Mouse (Mus musculus) G1E (cell line): ENCODE measurements around the gene Noc2l. TPM values are rescaled to one million over a fixed set of nuclear protein-coding genes. Genes with fewer than 3 reads are reported as not detected.

Experiments
- ATAC-seq: 2 replicates; pipeline ENCODE4 v1.8.0; 2016; ENCODE audit warnings: mild to moderate bottlenecking; ENCODE audit not compliant: insufficient number of reproducible peaks, poor library complexity, low FRiP score, severe bottlenecking; ENCODE audit errors: extremely low read depth
- DNase-seq: peaks from one replicate; pipeline ENCODE4 v3.0.0; 2012; ENCODE audit warnings: low spot score
- H3K27me3 ChIP-seq: 2 replicates; pipeline ENCODE4 v1.6.1; 2012; ENCODE audit warnings: mild to moderate bottlenecking, low read length, inconsistent platforms; ENCODE audit not compliant: insufficient read depth
- H3K36me3 ChIP-seq: replicated peaks from 2 replicates; pipeline ENCODE3; 2012; ENCODE audit warnings: mild to moderate bottlenecking, inconsistent platforms
- H3K4me1 ChIP-seq: 2 replicates; pipeline ENCODE4 v1.6.1; 2012; ENCODE audit warnings: low read depth, low read length, inconsistent platforms, mixed read lengths; ENCODE audit not compliant: insufficient read depth
- H3K4me3 ChIP-seq: 2 replicates; pipeline ENCODE4 v1.5.1; 2012; ENCODE audit warnings: low read depth, mild to moderate bottlenecking, inconsistent platforms, low read length, moderate library complexity, mixed read lengths
- H3K9me3 ChIP-seq: replicated peaks from 2 replicates; pipeline ENCODE4 v1.6.1; 2012; ENCODE audit warnings: inconsistent platforms
- CTCF ChIP-seq: IDR thresholded peaks from 2 replicates; pipeline ENCODE4 v1.5.1; 2012; ENCODE audit warnings: low read depth, low read length, inconsistent platforms, mixed read lengths
- GATA1 ChIP-seq: IDR thresholded peaks from 2 replicates; pipeline ENCODE4 v1.6.1; 2012; ENCODE audit warnings: borderline replicate concordance, low read length, inconsistent platforms, mixed read lengths
- GATA2 ChIP-seq: IDR thresholded peaks from 2 replicates; pipeline ENCODE4 v1.6.1; 2012; ENCODE audit warnings: low read depth, low read length, inconsistent platforms, borderline replicate concordance
- POLR2AphosphoS5 ChIP-seq: IDR thresholded peaks from 2 replicates; pipeline ENCODE4 v1.6.1; 2012; ENCODE audit warnings: low read depth, low read length, inconsistent platforms; ENCODE audit not compliant: insufficient replicate concordance
- TAL1 ChIP-seq: conservative IDR thresholded peaks from 2 replicates; pipeline ENCODE4 v1.6.1; 2012; ENCODE audit warnings: low read depth, low read length, inconsistent platforms, mixed read lengths
- polyA plus RNA-seq: library from polyadenylated mRNA; stranded (reverse); fragments of >175 nt; gene quantifications from 2 replicates; pipeline ENCODE4 v1.2.3, GENCODE M21; 2012
- total RNA-seq, 2 experiments: library from RNA; stranded (forward) in 1 of 2; stranded (reverse) in 1 of 2; fragments of 200-1000 nt in 1 of 2; fragments of >200 nt in 1 of 2; fragmentation: Nextera tagmentation in 1 of 2; gene quantifications; 2 replicates each; pipeline ENCODE4 v1.2.3; 2014 to 2017

The Noc2l gene
- total and polyA plus RNA-seq, 3 experiments, result 73.7 to 131 (median 102) TPM

- Histone ChIP-seq H3K9me3 (no peaks in the 10 kb centered on the region), H3K4me3 (no peak overlapping the region), H3K27me3 (peaks cover 39% of the 10 kb centered on the region), H3K4me1 (peaks cover 13% of the 10 kb centered on the region), H3K36me3 (no peaks in the 10 kb centered on the region)
- TF ChIP-seq GATA1 (no peak), CTCF (no peak), POLR2AphosphoS5 (no peak), GATA2 (no peak), TAL1 (no peak)
- ATAC-seq (no peak), DNase-seq (no peak)
These were observed 33.3 kb upstream of the Noc2l start for GRCm38 (mm10) chr4:156202462-156202893.

GRCm38 (mm10) chr4:156203001-156203412 is 32.8 kb upstream of the Noc2l start, which contains the start of gene AW011738:
AW011738 (plus strand) TSS chr4:156203304.
- no peak for ATAC-seq
- no peaks in the 10 kb centered on the region for H3K36me3 ChIP-seq
- peaks cover 35% of the 10 kb centered on the region for H3K27me3 ChIP-seq
- TF ChIP-seq TAL1, result no peak
- no peak for TF ChIP-seq GATA1
- no peak for TF ChIP-seq GATA2
- no peak for TF ChIP-seq POLR2AphosphoS5
- no peak for TF ChIP-seq CTCF
- H3K9me3 ChIP-seq, result no peaks in the 10 kb centered on the region
- no peak for DNase-seq
- H3K4me3 ChIP-seq, result no peak within 1 kb of the TSS; the same call in 1 of the 2 replicates
- H3K4me1 ChIP-seq, result peaks cover 9% of the 10 kb centered on the region

DNA sequence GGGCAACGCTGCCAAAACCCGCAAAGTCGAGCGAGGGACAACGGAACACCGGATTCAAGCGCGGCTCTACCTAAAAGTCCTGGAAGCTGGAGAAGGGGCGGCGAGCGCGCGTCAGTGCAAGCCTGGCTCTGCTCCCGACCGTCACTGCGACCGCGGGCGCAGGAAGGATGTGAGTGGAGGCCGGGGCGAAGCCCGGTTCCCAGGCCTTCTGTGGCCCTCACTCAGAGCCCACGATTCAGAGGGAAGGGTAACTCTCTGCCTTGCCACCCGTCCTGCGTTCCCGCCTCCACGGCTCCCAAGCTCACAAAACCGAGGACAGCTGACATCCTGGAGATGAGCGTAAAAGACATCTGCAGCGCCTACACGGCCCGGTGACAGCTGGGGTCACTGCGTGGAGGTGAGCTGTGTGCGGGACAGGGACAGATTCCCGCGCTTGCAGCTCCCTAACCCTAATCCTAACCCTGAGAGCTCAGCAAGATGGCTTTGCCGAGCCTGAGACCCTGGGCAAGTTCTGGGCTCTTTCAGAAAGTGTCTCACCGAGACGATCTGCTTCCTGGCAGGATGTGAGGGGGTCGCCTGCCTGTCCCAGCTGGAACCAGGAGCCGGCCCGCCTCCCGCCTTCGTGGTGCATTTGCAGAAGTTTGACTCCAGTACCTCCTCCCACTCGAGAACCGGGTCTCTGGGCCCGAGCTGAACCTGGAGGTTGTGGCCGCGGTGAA is 32.2 kb upstream of the Noc2l start:
- TF ChIP-seq POLR2AphosphoS5 (no peak), GATA1 (no peak), CTCF (no peak), TAL1 (no peak), GATA2 (no peak)
- H3K4me1 ChIP-seq, result peaks cover 8% of the 10 kb centered on the region
- DNase-seq, result no peak

GRCm38 (mm10) chr4:156208872-156209271 is 26.9 kb upstream of the Noc2l start:
- TF ChIP-seq GATA2, result no peak
- TF ChIP-seq GATA1, result no peak
- no peak for TF ChIP-seq CTCF
- no peak for TF ChIP-seq POLR2AphosphoS5
- no peak for TF ChIP-seq TAL1
- no peak for ATAC-seq
- Histone ChIP-seq H3K4me3 (no peak overlapping the region), H3K27me3 (peaks cover 18% of the 10 kb centered on the region), H3K4me1 (no peaks in the 10 kb centered on the region), H3K36me3 (no peaks in the 10 kb centered on the region), H3K9me3 (0 out of 2 replicates have a peak, but pooled peaks cover under 1% of the 10 kb centered on the region)
- DNase-seq, result no peak

More for the DNA sequence above, 32.2 kb upstream of the Noc2l start:
- ATAC-seq, result no peak
- Histone ChIP-seq H3K9me3 (no peaks in the 10 kb centered on the region), H3K4me3 (no peak overlapping the region; the same call in 1 of the 2 replicates), H3K27me3 (peaks cover 35% of the 10 kb centered on the region), H3K36me3 (no peaks in the 10 kb centered on the region)

- DNase-seq (no peak), ATAC-seq (no peak)
- H3K27me3 ChIP-seq, result peaks cover 12% of the 10 kb centered on the region
- H3K4me3 ChIP-seq, result no peak overlapping the region
- TF ChIP-seq GATA1 (no peak), POLR2AphosphoS5 (no peak), TAL1 (no peak), GATA2 (no peak), CTCF (no peak)
- H3K4me1 ChIP-seq, result no peaks in the 10 kb centered on the region
- H3K9me3 ChIP-seq, result 0 out of 2 replicates have a peak, but pooled peaks cover 2% of the 10 kb centered on the region
- no peaks in the 10 kb centered on the region for H3K36me3 ChIP-seq
These were observed 25.7 kb upstream of the Noc2l start for GRCm38 (mm10) chr4:156209963-156210635.

DNA sequence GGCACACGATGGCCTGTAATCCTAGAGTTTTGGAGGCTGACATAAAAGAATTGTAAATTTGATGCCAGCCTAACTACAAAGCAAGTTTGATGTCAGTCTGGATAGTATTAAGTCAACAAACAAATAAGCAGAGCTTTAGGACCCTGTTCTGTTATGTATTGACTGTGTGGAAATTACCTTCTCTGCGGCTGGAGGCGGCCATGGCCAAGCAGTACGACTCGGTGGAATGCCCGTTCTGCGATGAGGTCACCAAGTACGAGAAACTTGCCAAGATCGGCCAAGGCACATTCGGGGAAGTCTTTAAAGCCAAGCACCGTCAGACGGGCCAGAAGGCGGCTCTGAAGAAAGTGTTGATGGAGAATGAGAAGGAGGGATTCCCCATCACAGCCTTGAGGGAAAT is 22.7 kb upstream of the Noc2l start:
- Histone ChIP-seq H3K4me1 (no peaks in the 10 kb centered on the region), H3K4me3 (no peak overlapping the region), H3K9me3 (0 out of 2 replicates have a peak, but pooled peaks cover 2% of the 10 kb centered on the region), H3K27me3 (peaks cover 18% of the 10 kb centered on the region), H3K36me3 (no peaks in the 10 kb centered on the region)
- no peak for DNase-seq
- ATAC-seq, result no peak
- TF ChIP-seq POLR2AphosphoS5 (no peak), GATA1 (no peak), GATA2 (no peak), CTCF (no peak), TAL1 (no peak)
